Mouse (Mus musculus) MEL (cell line): ENCODE results near the gene Macf1. TPM values are rescaled to one million over a fixed set of nuclear protein-coding genes. Genes with fewer than 3 reads are reported as not detected.

Experiments
- DNase-seq: peaks from one replicate; pipeline ENCODE4 v3.0.0; 2011; ENCODE audit warnings: low read depth, low spot score
- H3K27ac ChIP-seq: 2 replicates; pipeline ENCODE4 v1.5.1; 2012; ENCODE audit warnings: low read depth, mild to moderate bottlenecking, control low read depth, low read length, moderate library complexity; ENCODE audit not compliant: control insufficient read depth
- H3K27me3 ChIP-seq, 2 experiments: fragments of 150-350 bp in 1 of 2; sonication (generic) in 1 of 2; 2 replicates each; pipeline ENCODE4 v1.6.1; 2012; ENCODE audit warnings: low read length in 2 of 2, mild to moderate bottlenecking in 2 of 2, improper control_type of control experiment in 1 of 2, moderate library complexity in 1 of 2; ENCODE audit not compliant: insufficient read depth in 2 of 2, control insufficient read depth in 1 of 2
- H3K36me3 ChIP-seq, 2 experiments: 2 replicates each; pipeline ENCODE4 v1.6.1; 2012 to 2014; ENCODE audit warnings: low read length in 2 of 2, improper control_type of control experiment in 1 of 2, inconsistent platforms in 1 of 2, mild to moderate bottlenecking in 1 of 2; ENCODE audit not compliant: insufficient read depth in 2 of 2, control insufficient read depth in 1 of 2
- H3K4me1 ChIP-seq, 2 experiments: fragments of 150-350 bp in 1 of 2; sonication (generic) in 1 of 2; 2 replicates each; pipeline ENCODE4 v1.6.1; 2012; ENCODE audit warnings: low read length in 2 of 2, improper control_type of control experiment in 1 of 2, mild to moderate bottlenecking in 1 of 2; ENCODE audit not compliant: insufficient read depth in 2 of 2, control insufficient read depth in 1 of 2
- H3K4me3 ChIP-seq, 2 experiments: fragments of 150-350 bp in 1 of 2; sonication (generic) in 1 of 2; 2 replicates each; pipeline ENCODE4 v1.5.1; 2012; ENCODE audit warnings: low read depth in 2 of 2, low read length in 2 of 2, mild to moderate bottlenecking in 2 of 2, moderate library complexity in 2 of 2, control low read depth in 1 of 2, improper control_type of control experiment in 1 of 2; ENCODE audit not compliant: control insufficient read depth in 1 of 2, insufficient read depth in 1 of 2
- H3K79me2 ChIP-seq: 2 replicates; pipeline ENCODE4 v1.6.1; 2012; ENCODE audit warnings: mild to moderate bottlenecking, low read length, moderate library complexity; ENCODE audit not compliant: control insufficient read depth, poor library complexity, insufficient read depth
- H3K9ac ChIP-seq: 2 replicates; pipeline ENCODE4 v1.6.1; 2012; ENCODE audit warnings: low read depth, mild to moderate bottlenecking, control low read depth, low read length, moderate library complexity; ENCODE audit not compliant: control insufficient read depth, poor library complexity, severe bottlenecking
- H3K9me3 ChIP-seq: fragments of 150-350 bp; sonication (generic); replicated peaks from 2 replicates; pipeline ENCODE4 v1.6.1; 2012; ENCODE audit warnings: mild to moderate bottlenecking, low read length, improper control_type of control experiment, moderate library complexity; ENCODE audit not compliant: insufficient read depth
- CHD1 ChIP-seq: IDR thresholded peaks from 2 replicates; pipeline ENCODE4 v1.6.1; 2012; ENCODE audit warnings: low read depth, mild to moderate bottlenecking, inconsistent platforms, low read length, improper control_type of control experiment
- CHD2 ChIP-seq: IDR thresholded peaks from 2 replicates; pipeline ENCODE4 v1.6.1; 2011; ENCODE audit warnings: low read length, improper control_type of control experiment
- CTCF ChIP-seq, 3 experiments: IDR thresholded peaks in 2 of 3; conservative IDR thresholded peaks in 1 of 3; 2 replicates each; pipeline ENCODE4 v1.5.1; 2011 to 2012; ENCODE audit warnings: low read length in 3 of 3, low read depth in 2 of 3, mild to moderate bottlenecking in 2 of 3, improper control_type of control experiment in 1 of 3, inconsistent platforms in 1 of 3, mixed read lengths in 1 of 3, moderate library complexity in 1 of 3; ENCODE audit not compliant: control insufficient read depth in 1 of 3, insufficient read depth in 1 of 3, poor library complexity in 1 of 3, severe bottlenecking in 1 of 3
- E2F4 ChIP-seq: IDR thresholded peaks from 2 replicates; pipeline ENCODE4 v1.6.1; 2011; ENCODE audit warnings: low read depth, low read length, improper control_type of control experiment, borderline replicate concordance
- ELF1 ChIP-seq: IDR thresholded peaks from 2 replicates; pipeline ENCODE4 v1.6.1; 2014; ENCODE audit warnings: low read depth, mild to moderate bottlenecking, inconsistent platforms, low read length, improper control_type of control experiment, moderate library complexity
- EP300 ChIP-seq, 2 experiments: IDR thresholded peaks; 2 replicates each; pipeline ENCODE4 v1.6.1; 2011; ENCODE audit warnings: improper control_type of control experiment in 2 of 2, low read length in 2 of 2, low read depth in 1 of 2, mild to moderate bottlenecking in 1 of 2
- ETS1 ChIP-seq: IDR thresholded peaks from 2 replicates; pipeline ENCODE4 v1.6.1; 2012; ENCODE audit warnings: low read depth, mild to moderate bottlenecking, inconsistent platforms, low read length, improper control_type of control experiment, moderate library complexity
- GABPA ChIP-seq: IDR thresholded peaks from 2 replicates; pipeline ENCODE4 v1.6.1; 2012; ENCODE audit warnings: low read depth, mild to moderate bottlenecking, inconsistent platforms, low read length, improper control_type of control experiment, moderate library complexity
- GATA1 ChIP-seq: IDR thresholded peaks from 2 replicates; pipeline ENCODE4 v1.6.1; 2011; ENCODE audit warnings: low read depth, low read length, improper control_type of control experiment
- JUND ChIP-seq: IDR thresholded peaks from 2 replicates; pipeline ENCODE4 v1.6.1; 2011; ENCODE audit warnings: low read depth, mild to moderate bottlenecking, improper control_type of control experiment, low read length
- KAT2A ChIP-seq: conservative IDR thresholded peaks from 2 replicates; pipeline ENCODE4 v1.6.1; 2012; ENCODE audit warnings: low read depth, low read length, improper control_type of control experiment, inconsistent platforms
- MAX ChIP-seq: IDR thresholded peaks from 2 replicates; pipeline ENCODE4 v1.6.1; 2011; ENCODE audit warnings: low read length, improper control_type of control experiment
- MAZ ChIP-seq: IDR thresholded peaks from 2 replicates; pipeline ENCODE4 v1.6.1; 2012; ENCODE audit warnings: low read depth, mild to moderate bottlenecking, inconsistent platforms, low read length, improper control_type of control experiment
- MYB ChIP-seq: IDR thresholded peaks from 2 replicates; pipeline ENCODE4 v1.6.1; 2011; ENCODE audit warnings: mild to moderate bottlenecking, low read depth, low read length, improper control_type of control experiment
- NELFE ChIP-seq: IDR thresholded peaks from 2 replicates; pipeline ENCODE4 v1.6.1; 2011; ENCODE audit warnings: low read depth, low read length, improper control_type of control experiment
- NRF1 ChIP-seq: IDR thresholded peaks from 2 replicates; pipeline ENCODE4 v1.6.1; 2014; ENCODE audit warnings: low read depth, mild to moderate bottlenecking, inconsistent platforms, low read length, improper control_type of control experiment, moderate library complexity; ENCODE audit not compliant: poor library complexity, insufficient read depth, severe bottlenecking
- POLR2A ChIP-seq, 2 experiments: IDR thresholded peaks; 2 replicates each; pipeline ENCODE4 v1.6.1; 2011 to 2012; ENCODE audit warnings: low read length in 2 of 2, mild to moderate bottlenecking in 2 of 2, control low read depth in 1 of 2, improper control_type of control experiment in 1 of 2, low read depth in 1 of 2, moderate library complexity in 1 of 2; ENCODE audit not compliant: control insufficient read depth in 1 of 2, insufficient read depth in 1 of 2, poor library complexity in 1 of 2
- POLR2AphosphoS2 ChIP-seq: IDR thresholded peaks from 2 replicates; pipeline ENCODE4 v1.6.1; 2011; ENCODE audit warnings: low read length, improper control_type of control experiment
- POLR2AphosphoS5 ChIP-seq: IDR thresholded peaks from 2 replicates; pipeline ENCODE4 v1.6.1; 2012; ENCODE audit warnings: low read depth, borderline replicate concordance, mild to moderate bottlenecking, inconsistent platforms, low read length, moderate library complexity, mixed read lengths
- RCOR1 ChIP-seq: IDR thresholded peaks from 2 replicates; pipeline ENCODE4 v1.6.1; 2012; ENCODE audit warnings: low read depth, mild to moderate bottlenecking, inconsistent platforms, low read length, improper control_type of control experiment
- SIN3A ChIP-seq: IDR thresholded peaks from 2 replicates; pipeline ENCODE4 v1.6.1; 2012; ENCODE audit warnings: low read length, improper control_type of control experiment, inconsistent platforms
- SMC3 ChIP-seq: IDR thresholded peaks from 2 replicates; pipeline ENCODE4 v1.6.1; 2011; ENCODE audit warnings: low read depth, low read length, improper control_type of control experiment
- TAL1 ChIP-seq: IDR thresholded peaks from 2 replicates; pipeline ENCODE4 v1.6.1; 2012; ENCODE audit warnings: mild to moderate bottlenecking, inconsistent platforms, low read length, moderate library complexity, mixed read lengths
- TBP ChIP-seq: IDR thresholded peaks from 2 replicates; pipeline ENCODE4 v1.8.0; 2011; ENCODE audit warnings: low read depth, low read length, improper control_type of control experiment
- UBTF ChIP-seq: IDR thresholded peaks from 2 replicates; pipeline ENCODE4 v1.6.1; 2012; ENCODE audit warnings: low read depth, mild to moderate bottlenecking, inconsistent platforms, low read length, improper control_type of control experiment, moderate library complexity, borderline replicate concordance; ENCODE audit not compliant: insufficient read depth
- USF1 ChIP-seq: IDR thresholded peaks from 2 replicates; pipeline ENCODE4 v1.6.1; 2014; ENCODE audit warnings: low read depth, mild to moderate bottlenecking, inconsistent platforms, low read length, improper control_type of control experiment, moderate library complexity
- USF2 ChIP-seq, 2 experiments: IDR thresholded peaks; 2 replicates each; pipeline ENCODE4 v1.6.1; 2011 to 2012; ENCODE audit warnings: improper control_type of control experiment in 2 of 2, low read length in 2 of 2, borderline replicate concordance in 1 of 2, inconsistent platforms in 1 of 2, low read depth in 1 of 2, mild to moderate bottlenecking in 1 of 2; ENCODE audit not compliant: insufficient read depth in 1 of 2
- ZC3H11A ChIP-seq: IDR thresholded peaks from 2 replicates; pipeline ENCODE4 v1.6.1; 2012; ENCODE audit warnings: low read depth, mild to moderate bottlenecking, inconsistent platforms, low read length, improper control_type of control experiment
- ZMIZ1 ChIP-seq: IDR thresholded peaks from 2 replicates; pipeline ENCODE4 v1.6.1; 2012; ENCODE audit warnings: low read depth, mild to moderate bottlenecking, inconsistent platforms, low read length, improper control_type of control experiment, moderate library complexity
- polyA plus RNA-seq, 2 experiments: library from polyadenylated mRNA; stranded (reverse) in 1 of 2; unstranded in 1 of 2; fragments of >175 nt in 1 of 2; fragments of >200 nt in 1 of 2; gene quantifications; 2 replicates each; pipeline versions ENCODE4 v1.2.1 to v1.2.4; 2012; ENCODE audit warnings: low replicate concordance in 2 of 2, low read depth in 1 of 2; ENCODE audit not compliant: insufficient read length in 2 of 2, insufficient read depth in 1 of 2, missing spikeins in 1 of 2
- total RNA-seq: library from RNA; depleted of rRNA; stranded (reverse); fragments of 300-350 nt; gene quantifications from 2 replicates; pipeline ENCODE4 v1.2.3, GENCODE M21; 2012

Gene Macf1
- total and polyA plus RNA-seq, 3 experiments: 18.5 to 71.4 (median 60.8) TPM

- TF ChIP-seq SMC3 (no peak), EP300 (IDR thresholded peaks at IDR 0.05; ENCODE audit: low read depth in 1 of 2, low read length in 2 of 2) (no peak), ZMIZ1 (no peak), SIN3A (no peak), USF1 (no peak), CHD1 (no peak), CHD2 (no peak), ELF1 (no peak), ZC3H11A (no peak), GATA1 (peak; percentile 63), NRF1 (no peak), ETS1 (no peak), TBP (no peak), KAT2A (no peak)
These were observed 111.5 kb downstream of the Macf1 start (continued) for GRCm38 (mm10) chr4:123572434-123573336.

DNA sequence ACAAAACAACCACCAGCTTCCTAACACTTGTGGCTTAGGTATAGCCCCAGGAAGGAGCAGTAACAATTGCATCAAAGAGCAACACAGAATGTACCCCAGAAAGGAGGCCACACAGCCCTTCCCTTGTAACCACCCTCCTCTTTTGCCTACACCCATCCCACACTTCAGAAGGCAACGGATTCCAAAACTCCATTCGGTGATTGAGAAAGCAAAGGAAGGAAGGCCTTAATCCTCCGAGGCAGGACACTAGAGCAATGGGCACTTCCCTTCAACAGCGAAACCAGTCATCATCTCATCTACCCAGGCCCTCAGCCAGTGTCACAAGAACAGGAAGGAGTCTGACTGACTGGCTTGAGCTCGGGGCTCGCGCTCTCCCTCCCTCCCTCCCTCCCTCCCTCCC, 112.3 kb downstream of the Macf1 start:
- Histone ChIP-seq H3K27me3 (no peaks in the 10 kb centered on the region), H3K79me2 (peaks cover 2% of the 10 kb centered on the region; the same call in 1 of the 2 replicates), H3K27ac (peak overlapping the region; percentile 79), H3K4me1 (peaks cover 5 to 7% of the 10 kb centered on the region in 2 experiments; a peak in 3 of 4 replicates), H3K9ac (peak overlapping the region; percentile 84), H3K4me3 (peak overlapping the region; percentile 61 to 86), H3K36me3 (peaks cover 0 to 10% of the 10 kb centered on the region in 2 experiments; a peak in 2 of 4 replicates), H3K9me3 (no peaks in the 10 kb centered on the region)
- TF ChIP-seq TAL1 (no peak), MAZ (peak; percentile 70; the same call in 1 of the 2 replicates), MAX (no peak), TBP (0 out of 2 replicates have a peak, but pooled peaks have one; percentile 20), GABPA (no peak), CTCF (IDR thresholded peaks at IDR 0.05 in 2 of 3, conservative IDR thresholded peaks at IDR 0.05 in 1 of 3; ENCODE audit: control insufficient read depth in 1 of 3, insufficient read depth in 1 of 3, low read depth in 2 of 3, low read length in 3 of 3, poor library complexity in 1 of 3, severe bottlenecking in 1 of 3) (no peak), ZMIZ1 (no peak), POLR2A (IDR thresholded peaks at IDR 0.05; ENCODE audit: control insufficient read depth in 1 of 2, insufficient read depth in 1 of 2, low read depth in 1 of 2, low read length in 2 of 2, poor library complexity in 1 of 2) (peak in 1 of 2 experiments; percentile 44; a peak in 1 of 4 replicates), JUND (no peak), SIN3A (peak; percentile 40; the same call in 1 of the 2 replicates), USF2 (IDR thresholded peaks at IDR 0.05; ENCODE audit: borderline replicate concordance in 1 of 2, insufficient read depth in 1 of 2, low read depth in 1 of 2, low read length in 2 of 2) (no peak), CHD2 (no peak), NELFE (peak; percentile 11; the same call in 1 of the 2 replicates), EP300 (IDR thresholded peaks at IDR 0.05; ENCODE audit: low read depth in 1 of 2, low read length in 2 of 2) (0 out of 4 replicates have a peak, but pooled peaks of 1 of the 2 experiments have one; percentile 6), ZC3H11A (no peak), E2F4 (no peak), POLR2AphosphoS5 (no peak), POLR2AphosphoS2 (no peak), UBTF (no peak), RCOR1 (no peak), MYB (no peak), ELF1 (no peak)
- DNase-seq: peak; percentile 76
